Mouse (Mus musculus) kidney, postnatal 14 days (tissue): ENCODE results near the gene Ube2t.

Source experiments
- DNase-seq: peaks from one replicate; pipeline ENCODE4 v3.0.0; 2022; ENCODE audit warnings: mixed read lengths

Ube2t gene

DNA sequence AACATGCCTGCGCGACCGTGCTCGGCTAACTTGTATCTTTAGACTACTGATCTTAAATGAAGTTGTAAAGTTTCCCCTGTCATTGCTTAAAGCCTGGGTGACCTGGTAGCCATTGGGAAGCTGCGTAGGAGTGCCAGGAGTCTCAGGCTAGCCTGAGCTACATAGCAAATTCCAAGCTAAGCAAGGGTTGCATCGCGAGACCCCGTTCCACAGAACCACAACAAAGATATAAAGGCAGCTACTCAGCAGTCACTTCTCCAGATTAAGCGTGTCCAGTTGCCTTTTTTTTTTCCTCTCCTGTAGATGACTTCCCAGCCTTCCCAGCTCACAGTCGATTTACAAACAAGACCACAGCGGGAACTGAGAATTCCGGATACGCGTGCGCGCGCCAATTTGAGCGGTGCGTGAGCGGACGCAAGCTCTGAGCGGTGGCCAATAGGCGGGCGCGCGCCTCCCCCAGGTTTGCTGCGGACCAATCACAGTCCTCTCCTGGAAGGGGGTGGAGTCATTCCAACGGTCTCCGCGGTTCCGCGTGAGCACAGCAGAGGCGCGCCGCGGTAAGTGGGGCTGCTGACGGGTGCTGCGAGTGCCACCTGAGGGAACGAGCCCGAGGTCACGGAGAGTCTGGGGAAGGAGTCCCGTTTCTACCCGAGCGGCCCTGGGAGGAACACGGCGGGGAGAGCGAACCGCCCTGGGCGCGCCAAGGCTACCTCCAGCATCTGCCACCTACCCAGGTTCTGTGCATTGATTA lies at the start of gene Ube2t:
Ube2t (plus strand) TSS at position 513 of the 751 bp plus-strand sequence.
- peak; percentile 97 for DNase-seq

DNA sequence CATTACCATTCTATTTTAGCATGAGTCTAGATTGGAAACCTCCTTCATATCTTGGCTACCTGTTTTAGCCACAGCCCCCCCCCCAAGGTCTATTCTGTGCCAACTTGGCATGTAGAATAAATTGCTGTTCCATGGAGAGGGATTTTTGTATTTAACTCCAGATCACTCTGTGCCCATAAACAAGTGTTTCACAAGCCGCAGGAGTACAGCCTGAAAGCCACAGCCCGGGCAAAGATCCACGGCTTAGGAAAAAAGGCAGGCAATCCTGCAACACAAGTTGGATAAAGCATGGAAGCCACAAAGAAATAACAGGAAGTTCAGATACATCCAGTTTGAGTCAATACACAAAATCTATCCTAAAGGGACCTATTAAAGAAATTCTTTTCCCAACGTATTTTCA lies 48.8 kb upstream of the Ube2t start:
- DNase-seq: no peak

DNA sequence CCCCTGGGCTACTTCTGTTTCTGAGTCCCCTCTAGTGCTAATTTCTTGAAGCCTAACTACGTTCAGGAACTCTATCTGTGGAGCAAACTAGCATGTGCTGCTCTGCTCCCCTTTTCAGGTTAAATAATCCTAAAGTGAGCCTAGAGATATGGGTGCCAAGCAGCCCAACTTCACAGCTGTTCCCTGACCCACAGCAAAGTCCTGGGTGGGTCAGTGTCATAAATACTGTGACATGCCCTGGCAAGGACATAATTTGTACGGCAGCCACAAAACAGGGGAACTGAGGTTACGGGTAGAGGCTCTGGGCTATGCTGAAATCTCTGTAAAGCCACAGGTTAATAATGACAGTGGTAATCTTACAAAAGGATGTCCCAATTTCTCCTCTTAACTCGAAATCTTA lies 46.9 kb upstream of the Ube2t start:
- no peak for DNase-seq

DNA sequence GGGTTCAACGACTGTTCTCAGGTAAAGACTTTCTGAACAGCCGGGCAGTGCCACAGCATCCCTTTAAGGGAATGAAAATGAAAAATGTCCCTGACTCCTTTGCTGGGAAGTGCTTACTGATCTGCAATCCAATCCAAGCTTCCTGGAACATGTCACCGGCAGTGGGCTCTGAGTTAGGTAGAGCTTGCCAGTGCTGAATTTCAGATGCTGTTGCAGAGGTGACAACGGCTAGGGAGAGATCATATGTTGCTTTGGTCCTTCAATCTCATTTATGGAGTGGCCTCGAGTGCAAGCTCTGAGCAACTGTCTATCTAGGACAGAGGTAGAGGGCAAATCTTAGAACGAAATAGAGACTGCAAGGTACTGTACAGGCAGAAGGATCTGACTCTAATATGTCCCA lies 43.4 kb upstream of the Ube2t start:
- DNase-seq: no peak

DNA sequence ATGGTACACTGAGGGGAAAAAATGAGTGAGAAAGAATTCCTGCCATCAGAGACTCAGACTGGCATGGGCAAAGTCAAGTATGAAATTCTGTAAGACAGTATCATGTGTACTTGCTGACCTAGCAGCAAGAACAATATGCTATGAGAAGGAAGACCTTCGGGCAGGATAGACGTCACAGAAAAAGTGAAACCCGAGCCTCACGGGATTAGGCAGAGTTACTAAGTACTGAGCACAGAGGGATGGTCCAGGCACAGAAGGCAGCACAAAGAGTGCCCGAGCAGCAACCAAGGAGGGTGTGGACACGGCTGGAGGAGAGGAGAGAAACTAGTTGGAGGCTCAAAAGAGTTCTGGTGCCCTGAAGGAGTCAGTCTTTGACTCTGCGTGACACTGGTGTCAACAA lies 29.9 kb upstream of the Ube2t start:
- no peak for DNase-seq

DNA sequence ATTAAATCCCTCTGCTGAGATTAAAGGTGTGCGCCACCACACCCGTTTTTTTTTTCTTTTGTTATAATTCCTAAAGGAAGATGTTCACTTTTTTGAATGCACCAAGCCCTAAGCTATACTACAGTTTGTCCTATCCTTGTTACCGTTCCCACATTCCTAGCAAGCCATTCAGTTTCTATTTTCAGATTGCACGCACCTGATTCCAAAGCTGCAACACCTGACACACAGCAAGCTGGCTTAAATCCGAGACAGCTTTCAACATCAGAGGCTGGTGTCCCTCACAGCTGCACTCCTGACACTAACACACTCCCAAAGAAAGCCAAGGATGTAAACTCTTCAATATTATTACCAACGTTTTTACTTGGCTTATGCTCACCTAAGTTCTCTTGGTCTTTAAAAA lies 26.0 kb upstream of the Ube2t start:
- no peak for DNase-seq

DNA sequence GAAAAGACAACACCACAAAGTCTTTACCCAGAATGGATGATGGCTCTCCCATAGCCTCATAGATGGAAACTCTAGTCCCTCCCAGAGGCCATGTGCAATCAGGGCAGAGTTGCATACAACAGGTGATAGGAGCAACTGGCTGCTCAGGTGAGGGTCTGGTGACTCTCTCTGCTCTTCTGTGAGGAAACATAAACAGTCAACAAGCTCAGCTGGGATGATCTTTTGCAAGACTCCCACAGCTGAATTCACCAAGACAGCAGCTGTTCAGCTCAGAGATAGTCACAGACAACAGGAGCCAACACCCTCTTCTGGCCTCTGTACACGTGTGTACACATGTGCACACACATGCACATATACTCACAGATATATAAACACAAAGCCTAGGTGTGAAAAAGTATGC lies 24.1 kb upstream of the Ube2t start:
- DNase-seq: no peak

DNA sequence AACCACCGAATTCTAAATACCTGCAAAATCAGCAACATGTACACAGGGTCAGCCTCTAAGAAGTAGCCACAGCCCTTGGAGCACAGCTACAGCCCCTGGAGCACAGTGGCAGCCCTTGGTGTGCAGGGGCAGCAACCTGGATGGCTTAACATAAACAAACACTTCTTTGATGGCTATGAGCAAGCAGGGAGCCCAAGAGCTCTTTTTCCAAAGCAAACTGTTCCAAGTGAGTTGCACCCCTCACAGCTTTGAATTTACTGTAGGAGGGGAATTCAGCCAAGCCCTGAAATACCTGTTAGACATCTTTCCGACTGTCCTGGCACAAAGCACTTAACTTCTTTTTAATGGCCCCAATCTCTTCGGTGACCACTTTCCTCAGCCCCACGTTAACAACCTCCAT lies 21.5 kb upstream of the Ube2t start:
- DNase-seq: no peak

DNA sequence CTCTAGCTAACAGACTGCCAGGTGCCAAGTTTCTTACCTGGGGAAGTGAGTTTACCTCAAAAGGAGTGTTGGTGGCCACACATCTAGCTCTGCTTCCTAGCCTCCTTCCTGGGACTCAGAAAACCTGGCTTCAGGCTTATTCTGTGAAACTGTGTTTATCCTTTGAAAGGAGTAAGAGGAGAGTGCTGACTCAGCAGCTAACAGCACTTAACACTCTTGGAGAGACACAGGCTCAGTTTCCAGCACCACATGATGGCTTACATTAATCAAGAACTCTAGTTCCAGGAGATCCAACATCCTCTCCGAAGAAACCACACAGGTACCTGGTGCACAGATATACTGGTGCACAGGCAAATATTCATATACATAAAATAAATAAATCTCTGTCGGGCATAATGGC lies 19.5 kb upstream of the Ube2t start:
- no peak for DNase-seq

DNA sequence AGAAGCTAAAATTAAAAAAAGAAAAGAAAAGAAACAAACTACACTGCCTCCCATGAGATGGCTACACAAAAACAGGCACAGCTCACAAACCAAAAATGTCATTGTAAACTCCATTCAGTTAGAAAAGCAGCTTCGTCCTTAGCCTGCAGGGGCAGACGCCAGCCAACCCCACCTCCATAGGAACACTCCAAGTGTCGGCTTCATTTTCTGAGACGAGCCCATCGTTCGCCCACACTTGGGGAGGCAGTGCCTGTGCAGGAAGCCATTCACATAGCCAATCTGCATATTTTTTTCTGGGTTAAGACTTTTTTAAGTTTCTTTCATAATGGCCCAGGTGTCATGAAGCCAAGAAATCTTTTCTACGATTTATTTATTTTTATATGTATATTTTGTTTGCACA lies 14.8 kb upstream of the Ube2t start:
- no peak for DNase-seq

DNA sequence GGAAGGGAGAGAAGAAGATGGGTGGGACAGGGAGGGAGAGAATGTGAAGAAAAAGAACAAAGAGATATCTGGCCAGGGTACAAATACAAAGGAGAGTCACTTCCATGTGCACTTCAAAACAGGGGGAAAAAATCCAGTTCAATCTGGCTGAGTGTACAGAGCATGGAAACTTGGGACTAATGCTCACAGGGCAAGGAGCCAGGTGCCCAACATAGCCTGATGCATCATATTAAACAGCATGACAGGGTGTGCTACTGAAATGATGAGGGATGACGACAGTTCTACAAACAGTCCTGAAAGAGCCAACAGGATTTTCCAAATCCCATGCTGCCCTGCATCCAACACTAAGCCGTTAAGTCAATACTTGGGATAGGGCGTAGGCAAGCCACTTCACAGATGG lies 12.4 kb upstream of the Ube2t start:
- no peak for DNase-seq

DNA sequence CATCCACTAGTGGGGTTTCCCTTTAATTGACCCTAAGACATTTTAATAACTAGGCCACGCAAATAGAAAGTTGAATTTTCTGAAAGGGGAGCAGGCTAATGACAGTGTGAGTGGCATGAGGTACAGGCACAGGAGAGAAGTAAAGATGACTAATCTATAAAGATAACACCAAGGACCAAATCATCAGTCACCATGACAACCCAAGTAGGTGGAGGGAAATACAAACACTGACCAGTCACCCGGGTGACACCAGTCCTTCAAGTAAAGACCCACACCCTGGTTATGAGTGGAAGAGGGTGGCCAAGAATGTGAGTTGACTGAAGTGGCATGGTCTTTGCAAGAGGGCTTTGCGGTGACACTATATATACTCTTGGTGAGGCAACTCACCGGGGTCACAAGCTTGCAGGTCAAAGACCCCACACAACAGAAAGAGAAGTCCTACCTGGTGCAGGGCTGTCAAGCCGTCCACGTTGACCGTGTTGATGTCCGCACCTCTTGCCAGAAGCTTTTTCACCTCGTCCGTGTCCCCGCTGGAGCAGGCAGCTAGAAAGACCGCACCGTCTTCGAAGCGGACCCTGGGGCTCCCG lies 7.2 kb upstream of the Ube2t start:
- DNase-seq: no peak

DNA sequence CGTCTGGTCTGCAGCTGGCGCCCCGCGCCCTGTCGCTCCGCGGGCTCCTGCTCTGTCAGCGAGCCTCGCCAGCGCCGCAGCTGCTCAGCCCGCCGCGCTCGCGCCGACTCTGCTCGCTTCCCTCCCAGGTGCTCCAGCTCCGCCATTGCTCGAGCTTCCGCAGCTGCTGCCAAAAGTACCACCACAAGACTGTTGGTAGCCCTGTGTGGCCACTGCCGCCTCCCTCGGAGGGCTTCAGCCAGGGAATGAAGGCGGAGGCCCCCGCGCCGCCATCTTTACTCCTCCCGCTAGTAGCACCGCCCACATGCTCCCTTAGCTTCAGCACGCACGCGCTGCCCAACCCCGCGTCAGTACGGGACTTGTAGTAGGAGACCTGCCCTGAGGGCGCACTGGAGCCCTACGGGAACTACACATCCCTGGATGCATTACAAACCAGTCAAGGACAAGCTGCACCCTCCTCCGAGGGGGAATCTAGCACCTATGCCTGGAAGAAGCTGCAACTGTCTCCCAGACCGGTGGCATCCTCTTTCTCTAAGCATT lies 6.7 kb upstream of the Ube2t start, which contains the start of gene Ppp1r12b:
Ppp1r12b (minus strand) TSS at position 306 of the 540 bp plus-strand sequence.
- peak; percentile 97 for DNase-seq

DNA sequence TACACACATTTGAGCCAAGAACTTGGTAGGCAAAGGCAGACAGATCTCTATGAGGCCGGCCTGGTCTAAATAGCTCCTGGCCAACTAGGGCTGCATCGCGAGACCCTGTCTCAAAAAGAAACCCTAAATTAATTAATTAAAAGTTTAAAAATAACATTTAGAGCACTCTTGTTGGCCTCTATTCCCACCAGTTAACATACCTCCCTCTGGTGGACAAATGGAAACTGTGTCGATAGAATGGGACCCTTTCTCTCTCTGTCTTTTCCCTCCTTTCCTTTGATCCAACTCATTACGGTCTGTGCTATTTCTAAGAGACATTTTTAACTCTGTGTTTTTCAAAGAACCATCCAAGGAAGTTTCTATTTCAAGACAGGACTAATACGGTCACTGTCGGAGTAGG lies 1.7 kb upstream of the Ube2t start:
- no peak for DNase-seq

DNA sequence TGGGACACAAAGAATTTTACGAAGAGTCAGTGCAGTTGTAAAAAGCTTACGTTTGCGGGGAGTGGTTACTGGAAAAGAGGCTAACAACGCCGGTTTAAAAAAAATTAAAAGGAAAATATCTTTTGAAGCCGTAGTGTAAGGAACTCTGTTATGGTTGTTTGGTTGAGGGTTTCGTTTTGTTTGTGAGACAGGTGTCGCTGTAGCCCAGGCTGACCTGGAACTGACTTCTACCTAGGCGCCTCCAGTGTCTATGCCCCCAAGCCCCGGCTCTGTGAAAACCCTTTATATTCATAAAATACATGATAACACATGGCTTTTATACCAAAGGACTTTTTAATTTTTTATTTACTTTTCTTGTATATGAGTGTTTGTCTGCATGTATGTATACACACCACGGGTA lies 456 bp downstream of the Ube2t start:
- peak; percentile 23 for DNase-seq

DNA sequence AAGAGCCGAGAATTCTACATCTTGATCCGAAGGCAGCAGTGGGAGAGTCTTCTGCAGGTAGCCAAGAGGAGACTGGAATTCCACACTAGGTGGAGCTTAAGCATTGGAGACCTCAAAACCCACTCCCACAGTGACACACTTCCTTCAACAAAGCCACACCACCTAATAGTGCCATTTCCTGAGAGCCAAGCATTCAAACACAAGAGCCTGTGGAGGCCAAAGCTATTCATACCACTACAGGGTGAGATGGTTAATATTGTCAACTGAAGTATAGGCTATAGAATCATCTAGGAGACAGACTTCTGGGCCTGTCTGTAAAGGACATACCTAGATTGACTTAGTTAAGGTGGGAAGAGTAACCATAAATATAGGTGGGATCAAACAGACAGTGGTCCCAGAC lies 3.1 kb downstream of the Ube2t start:
- DNase-seq: no peak

DNA sequence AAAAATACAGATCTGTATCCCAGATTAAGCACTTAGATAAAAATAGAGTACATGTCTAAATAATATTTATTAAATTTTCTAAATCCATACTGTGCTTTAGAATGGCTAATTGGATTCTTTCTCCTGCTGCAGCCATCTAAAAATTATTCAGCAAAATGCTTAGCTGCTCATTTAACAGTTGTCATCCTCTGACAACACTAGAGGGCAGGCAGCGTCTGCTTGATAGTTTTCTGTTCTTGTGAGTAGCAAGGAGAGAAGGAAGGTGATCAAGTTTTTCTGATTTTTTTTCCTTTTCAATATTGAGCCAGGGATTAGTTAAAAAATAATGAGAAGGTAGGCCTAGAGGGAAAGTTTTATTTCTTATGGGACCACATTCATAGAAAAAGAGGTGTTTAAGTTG lies 10.6 kb downstream of the Ube2t start:
- no peak for DNase-seq

DNA sequence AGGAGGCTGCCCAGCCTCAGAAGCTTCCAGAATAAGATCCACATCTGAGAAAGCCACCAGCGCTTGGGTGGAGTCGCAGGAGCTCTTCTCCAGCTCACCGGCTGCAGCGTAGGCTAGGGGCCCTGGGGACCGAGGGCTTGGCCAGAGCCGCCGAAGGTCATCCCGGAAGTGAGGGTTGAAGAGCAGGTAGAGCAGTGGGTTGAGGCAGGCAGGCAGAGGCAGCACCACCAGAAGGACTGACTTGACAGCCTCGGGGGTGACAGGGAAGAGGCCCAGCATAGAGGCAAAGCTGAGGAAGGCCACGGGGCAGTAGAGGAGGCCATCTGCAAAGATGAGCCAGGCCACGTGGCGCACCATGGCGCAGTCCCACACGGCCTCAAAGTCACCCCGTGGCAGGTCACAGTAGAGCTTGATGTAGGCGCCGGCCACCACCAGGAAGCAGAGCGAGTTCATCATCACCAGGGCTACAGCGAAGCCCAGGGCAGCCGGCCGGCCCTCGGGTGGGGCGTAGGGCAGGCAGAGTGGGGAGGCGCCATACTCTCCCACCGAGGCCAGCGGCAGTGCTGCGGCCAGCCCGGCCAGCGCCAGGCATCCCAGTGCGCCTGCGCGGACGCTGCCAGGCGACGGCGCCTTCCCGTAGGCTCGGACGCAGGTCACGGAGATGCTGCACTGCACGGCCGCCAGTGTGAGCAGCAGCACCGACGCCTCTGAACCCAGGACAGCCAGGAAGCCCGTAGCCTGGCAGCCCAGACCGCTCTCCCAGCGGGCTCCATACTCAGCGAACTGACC lies 25.0 kb downstream of the Ube2t start:
- DNase-seq: peak; percentile 75

DNA sequence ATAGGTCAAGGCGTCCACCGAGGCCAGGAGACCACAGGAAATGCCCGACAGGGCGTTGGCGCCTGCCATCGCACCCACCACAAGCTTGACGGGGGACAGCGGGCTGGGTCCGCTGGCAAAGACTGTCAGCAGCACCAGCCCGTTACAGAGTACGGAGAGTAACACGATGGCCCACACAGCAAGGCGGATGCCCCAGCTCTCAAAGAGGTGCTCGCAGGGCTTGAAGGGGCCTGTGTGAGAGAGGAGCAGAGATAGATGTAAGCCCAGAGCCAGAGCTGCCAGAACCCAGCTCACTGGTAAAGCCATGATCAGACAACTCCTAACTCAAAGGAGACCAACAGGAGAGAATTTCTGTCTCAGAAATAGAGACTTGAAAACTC lies 25.6 kb downstream of the Ube2t start:
- DNase-seq: no peak

DNA sequence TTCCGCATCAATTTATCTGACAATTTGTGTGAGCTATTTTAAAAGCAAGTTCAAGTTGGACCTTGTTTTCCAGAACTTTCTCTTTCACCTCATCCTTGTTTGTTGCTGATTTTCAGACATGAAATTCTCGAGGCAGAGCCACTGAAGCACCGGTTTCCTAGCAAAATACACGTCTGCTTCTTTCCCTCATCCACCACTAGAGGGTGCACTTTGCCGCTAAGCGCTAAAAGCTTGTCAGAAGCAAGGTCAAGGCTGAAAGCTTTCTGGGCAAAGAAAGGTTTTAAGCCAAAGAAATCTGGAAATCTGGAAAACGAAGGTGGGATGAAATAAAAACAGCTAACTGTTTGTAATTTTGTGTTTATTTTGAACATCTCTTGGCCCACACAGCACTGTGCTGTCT lies 27.0 kb downstream of the Ube2t start:
- peak; percentile 80 for DNase-seq

DNA sequence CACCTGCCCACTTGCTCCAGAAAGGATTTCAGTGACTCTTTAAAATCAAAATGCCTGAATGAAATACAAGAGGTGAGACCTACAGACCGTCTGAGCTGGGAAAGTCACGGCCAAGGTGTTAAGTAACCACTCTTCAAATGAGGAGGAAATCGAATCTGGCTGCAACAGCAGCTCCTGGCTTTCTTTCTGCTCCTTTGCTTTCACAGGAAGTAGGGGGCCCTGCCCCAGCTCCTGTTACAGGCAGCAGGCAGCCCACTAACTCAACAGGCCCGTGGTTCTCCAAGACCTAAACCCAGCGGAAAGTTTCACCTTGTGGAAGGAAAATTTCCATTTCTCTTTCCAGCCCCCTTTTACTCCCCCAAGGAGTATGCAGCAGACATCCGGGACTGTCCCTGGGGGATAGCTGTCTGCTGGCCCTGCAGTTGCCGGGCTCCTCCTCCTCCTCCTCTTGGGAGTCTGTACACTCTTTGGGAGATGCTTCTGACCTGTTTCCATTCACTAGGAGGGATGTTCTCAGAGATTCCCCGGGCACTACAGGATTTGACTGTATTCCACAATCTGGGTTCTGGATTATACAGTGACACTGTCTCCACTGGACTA lies 29.8 kb downstream of the Ube2t start:
- DNase-seq: peak; percentile 58

DNA sequence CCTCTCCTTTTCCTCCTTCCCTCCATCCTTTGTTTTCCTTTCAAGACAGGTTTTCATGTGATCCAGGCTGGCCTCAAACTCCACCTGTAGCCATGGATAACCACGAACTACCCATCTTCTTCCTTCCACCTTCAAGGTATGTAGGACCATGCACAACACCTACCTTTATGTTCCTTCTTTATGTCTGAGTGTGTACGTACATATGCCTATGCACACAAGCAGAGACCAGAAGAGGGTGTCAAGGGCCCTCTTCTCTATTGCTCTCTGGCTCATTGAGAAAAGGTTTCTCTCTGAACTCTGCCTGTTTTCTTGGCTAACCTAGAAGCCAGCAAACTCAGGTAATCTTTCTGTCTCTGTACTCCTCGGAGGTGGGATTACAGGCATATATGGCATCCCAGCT lies 32.4 kb downstream of the Ube2t start:
- no peak for DNase-seq

DNA sequence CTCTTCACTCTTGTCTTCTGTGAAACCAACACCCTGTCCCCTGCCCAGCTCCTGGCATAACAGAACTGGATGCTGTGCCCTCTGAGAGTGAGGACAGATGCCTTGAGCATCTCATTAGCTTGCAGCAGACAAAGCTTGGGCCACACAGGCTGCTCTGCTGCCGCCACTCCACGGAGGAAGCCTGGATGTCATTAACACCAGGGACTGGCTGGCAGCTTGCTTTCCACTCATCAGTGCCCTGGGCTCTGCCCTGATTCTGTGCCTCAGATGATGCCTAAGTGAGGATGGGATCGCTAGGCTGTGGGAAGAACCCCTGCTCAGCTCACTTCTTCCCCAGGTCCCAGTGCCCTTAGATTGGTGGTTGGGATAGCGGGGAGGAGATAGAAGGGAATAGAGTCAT lies 33.1 kb downstream of the Ube2t start:
- no peak for DNase-seq
